Mouse (Mus musculus) stomach, postnatal 0 days (tissue): ENCODE data around the gene Gm2075. TPM values are rescaled to one million over a fixed set of nuclear protein-coding genes. Genes with fewer than 3 reads are reported as not detected.

Experiments used
- polyA plus RNA-seq: library from polyadenylated mRNA; unstranded; fragments of >200 nt; fragmentation: Nextera tagmentation; extraction: Ambion mirVana; gene quantifications from 2 replicates; pipeline ENCODE4 v1.2.1, GENCODE M21; 2015

Gene Gm2075
- polyA plus RNA-seq, 1 experiment from 2014 or later: not detected

Other genes starting within 250 kb of the Gm2075 start
- gene Gm21319, start 236.1 kb upstream of the Gm2075 start, polyA plus RNA-seq: not detected in 2 replicates
- not detected in 2 replicates for gene Gm21936, start 216.3 kb upstream of the Gm2075 start, polyA plus RNA-seq
- gene BB287469, start 195.3 kb upstream of the Gm2075 start, polyA plus RNA-seq: 0.07 TPM in 1 of 2 replicates, not detected in the other
- not detected in 2 replicates for gene Gm2001, start 169.5 kb upstream of the Gm2075 start, polyA plus RNA-seq
- gene Gm2016, start 137.8 kb upstream of the Gm2075 start, polyA plus RNA-seq: not detected in 2 replicates
- gene Gm2022, start 116.5 kb upstream of the Gm2075 start, polyA plus RNA-seq: not detected in 2 replicates
- gene Gm2035, start 92.0 kb upstream of the Gm2075 start, polyA plus RNA-seq: not detected in 2 replicates
- not detected in 2 replicates for gene Gm2042, start 57.8 kb upstream of the Gm2075 start, polyA plus RNA-seq
- gene Gm6803, start 6.9 kb downstream of the Gm2075 start, polyA plus RNA-seq: not detected in 2 replicates
- gene Gm2056, start 15.2 kb downstream of the Gm2075 start, polyA plus RNA-seq: not detected in 2 replicates
- gene Gm16368, start 71.8 kb downstream of the Gm2075 start, polyA plus RNA-seq: not detected in 2 replicates
- gene Gm10436, start 170.3 kb downstream of the Gm2075 start, polyA plus RNA-seq: not detected in 2 replicates
- gene Gm8332, start 238.3 kb downstream of the Gm2075 start, polyA plus RNA-seq: not detected in 2 replicates